Mouse (Mus musculus) naive thymus-derived CD4-positive, alpha-beta T cell, adult 2 months (primary cell): Measurements from ENCODE around the gene Baiap2l2.

Experiments
- DNase-seq: peaks from one replicate; pipeline ENCODE4 v3.0.0-alpha.2; 2011; ENCODE audit warnings: low read depth

The Baiap2l2 gene

GRCm38 (mm10) chr15:79285399-79285798 is at the start of gene Baiap2l2:
Gene Baiap2l2, minus strand, starts transcription at chr15:79285537.
- no peak for DNase-seq

GRCm38 (mm10) chr15:79333409-79333808 is 48.1 kb upstream of the Baiap2l2 start:
- no peak for DNase-seq

GRCm38 (mm10) chr15:79330521-79330920 is 45.2 kb upstream of the Baiap2l2 start:
- no peak for DNase-seq

GRCm38 (mm10) chr15:79329979-79330363 is 44.6 kb upstream of the Baiap2l2 start:
- DNase-seq, result peak; percentile 58

GRCm38 (mm10) chr15:79329346-79329978 is 44.1 kb upstream of the Baiap2l2 start:
- no peak for DNase-seq

- peak; percentile 68 for DNase-seq
Observed at GRCm38 (mm10) chr15:79328939-79329275, 43.6 kb upstream of the Baiap2l2 start.

GRCm38 (mm10) chr15:79328058-79328938 is 43.0 kb upstream of the Baiap2l2 start, which contains the start of gene Pla2g6:
Gene Pla2g6, minus strand, starts transcription at chr15:79328390.
- peak; percentile 95 for DNase-seq

- peak; percentile 61 for DNase-seq
Observed at GRCm38 (mm10) chr15:79326971-79327961, 41.9 kb upstream of the Baiap2l2 start.

- DNase-seq, result peak; percentile 15
Observed at GRCm38 (mm10) chr15:79326264-79326663, 40.9 kb upstream of the Baiap2l2 start.

GRCm38 (mm10) chr15:79325742-79326141 is 40.4 kb upstream of the Baiap2l2 start:
- DNase-seq, result no peak

GRCm38 (mm10) chr15:79324373-79324772 is 39.0 kb upstream of the Baiap2l2 start:
- peak; percentile 16 for DNase-seq

GRCm38 (mm10) chr15:79323791-79324155 is 38.4 kb upstream of the Baiap2l2 start:
- no peak for DNase-seq

GRCm38 (mm10) chr15:79322991-79323790 is 37.9 kb upstream of the Baiap2l2 start:
- DNase-seq, result peak; percentile 71

GRCm38 (mm10) chr15:79322281-79322990 is 37.1 kb upstream of the Baiap2l2 start:
- DNase-seq, result peak; percentile 64

- no peak for DNase-seq
Observed at GRCm38 (mm10) chr15:79321733-79322190, 36.4 kb upstream of the Baiap2l2 start.

- DNase-seq, result no peak
Observed at GRCm38 (mm10) chr15:79313848-79314369, 28.6 kb upstream of the Baiap2l2 start.

- DNase-seq, result no peak
Observed at GRCm38 (mm10) chr15:79307861-79308260, 22.5 kb upstream of the Baiap2l2 start.

- no peak for DNase-seq
Observed at GRCm38 (mm10) chr15:79306043-79306637, 20.8 kb upstream of the Baiap2l2 start.

- no peak for DNase-seq
Observed at GRCm38 (mm10) chr15:79304832-79305231, 19.5 kb upstream of the Baiap2l2 start.

- no peak for DNase-seq
Observed at GRCm38 (mm10) chr15:79303725-79304124, 18.4 kb upstream of the Baiap2l2 start.
